Mouse (Mus musculus) erythroblast, adult 5-6 weeks (primary cell): Measurements from ENCODE around the gene Galk1. TPM values are rescaled to one million over a fixed set of nuclear protein-coding genes. Genes with fewer than 3 reads are reported as not detected.

Experiments
- ATAC-seq: replicated peaks from 2 replicates; pipeline ENCODE4 v1.8.0; 2016; ENCODE audit warnings: moderate number of reproducible peaks, mild to moderate bottlenecking, moderate TSS enrichment, inconsistent platforms; ENCODE audit not compliant: poor library complexity, low FRiP score, severe bottlenecking
- total RNA-seq, 2 experiments: library from RNA; stranded (forward) in 1 of 2; stranded (reverse) in 1 of 2; fragments of 150-400 nt in 1 of 2; fragments of 200-764, 138-1000 nt in 1 of 2; gene quantifications; 2 replicates each; pipeline versions ENCODE4 v1.2.3 to v1.2.4; 2015 to 2017; ENCODE audit warnings: low replicate concordance in 2 of 2

Gene Galk1
- total RNA-seq, 2 experiments from 2014 or later: 1.5 to 3.6 TPM

DNA sequence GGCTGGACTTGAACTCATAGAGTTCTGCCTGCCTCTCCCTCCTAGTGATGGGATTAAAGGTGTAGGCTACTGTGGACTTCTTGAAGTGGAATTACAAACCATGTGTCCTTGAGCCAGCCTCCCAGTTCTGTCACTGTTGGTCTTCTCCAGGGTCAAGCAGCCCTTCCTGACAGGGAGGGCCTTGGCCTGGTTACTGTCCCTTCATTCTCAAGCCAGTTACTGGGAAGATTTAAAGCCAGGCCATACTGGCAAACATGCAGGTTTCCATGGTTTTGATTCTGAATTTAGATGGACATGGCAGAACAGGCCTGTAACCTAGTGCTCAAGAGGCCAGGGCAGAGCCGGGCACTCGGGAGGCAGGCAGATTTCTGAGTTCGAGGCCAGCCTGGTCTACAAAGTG lies 17.3 kb downstream of the Galk1 start:
- no peak for ATAC-seq

DNA sequence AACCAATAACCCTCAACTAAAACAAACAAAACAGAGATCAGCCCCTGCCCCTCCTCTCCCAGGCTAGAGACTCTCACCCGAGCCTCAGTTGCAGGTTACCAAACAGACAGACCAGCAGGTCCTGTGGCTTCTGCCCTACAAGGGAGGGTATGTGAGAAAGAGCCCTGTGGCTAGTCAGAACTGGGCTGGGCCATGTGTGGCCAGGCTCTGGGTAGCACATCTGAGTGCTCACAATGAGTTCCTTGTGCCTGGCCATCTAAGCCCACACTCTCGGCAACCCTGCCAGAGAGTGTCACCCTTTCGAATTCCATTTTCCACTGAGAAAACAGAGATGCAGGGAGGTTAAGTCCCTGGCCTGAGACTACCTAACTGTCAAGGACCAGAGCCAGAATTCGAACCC lies 20.4 kb downstream of the Galk1 start:
- no peak for ATAC-seq

DNA sequence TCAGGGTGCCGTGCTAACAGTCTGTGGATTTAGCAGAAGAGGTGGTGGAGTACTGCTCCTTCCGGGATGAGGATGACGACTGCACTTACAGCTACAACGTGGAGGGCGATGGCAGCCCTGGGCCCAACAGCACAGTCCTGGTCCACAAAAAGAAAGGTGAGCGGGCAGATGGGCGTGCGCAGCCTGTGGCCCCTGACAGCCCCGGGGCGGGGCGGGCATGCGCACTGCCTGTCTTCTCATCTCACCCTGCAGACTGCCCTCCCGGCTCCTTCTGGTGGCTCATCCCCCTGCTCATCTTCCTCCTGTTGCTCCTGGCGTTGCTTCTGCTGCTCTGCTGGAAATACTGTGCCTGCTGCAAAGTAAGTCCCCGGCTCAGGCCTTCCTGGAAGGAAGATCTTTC lies 22.8 kb downstream of the Galk1 start:
- ATAC-seq: no peak

DNA sequence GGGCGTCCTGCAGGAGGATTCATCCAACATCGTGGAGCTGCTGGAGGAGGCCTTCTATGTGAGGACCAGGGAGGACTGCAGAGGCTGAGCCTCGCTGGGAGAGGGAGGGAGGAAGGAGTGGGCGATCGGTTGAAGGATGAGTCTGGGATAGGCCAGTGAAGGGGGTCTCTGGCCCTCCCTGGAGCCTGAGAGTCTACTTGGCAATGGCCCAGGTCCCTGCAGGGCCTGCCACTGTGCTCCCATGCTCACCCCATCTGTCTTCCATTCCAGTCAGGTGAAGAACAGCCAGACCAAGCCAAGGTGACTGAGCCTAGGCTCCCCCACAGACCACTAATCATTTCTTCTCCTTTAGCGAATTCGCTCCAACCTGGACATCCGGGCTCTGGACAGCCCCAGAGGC lies 29.2 kb downstream of the Galk1 start:
- no peak for ATAC-seq

DNA sequence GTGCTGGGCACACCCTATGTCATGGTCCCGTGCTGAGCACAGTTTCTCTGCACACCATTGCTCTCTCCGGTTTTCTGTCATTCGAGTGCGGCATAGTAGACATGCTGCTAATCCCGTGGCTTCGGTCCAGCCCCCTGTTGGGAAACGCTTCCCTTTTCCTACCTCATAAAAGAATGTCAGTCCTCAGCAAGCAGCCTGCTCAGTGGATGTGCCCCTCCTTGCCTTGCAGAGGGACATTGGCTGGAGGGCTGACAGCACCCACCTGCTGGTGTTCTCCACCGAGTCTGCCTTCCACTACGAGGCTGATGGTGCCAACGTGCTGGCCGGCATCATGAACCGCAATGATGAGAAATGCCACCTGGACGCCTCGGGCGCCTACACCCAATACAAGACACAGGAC lies 30.0 kb downstream of the Galk1 start:
- no peak for ATAC-seq

DNA sequence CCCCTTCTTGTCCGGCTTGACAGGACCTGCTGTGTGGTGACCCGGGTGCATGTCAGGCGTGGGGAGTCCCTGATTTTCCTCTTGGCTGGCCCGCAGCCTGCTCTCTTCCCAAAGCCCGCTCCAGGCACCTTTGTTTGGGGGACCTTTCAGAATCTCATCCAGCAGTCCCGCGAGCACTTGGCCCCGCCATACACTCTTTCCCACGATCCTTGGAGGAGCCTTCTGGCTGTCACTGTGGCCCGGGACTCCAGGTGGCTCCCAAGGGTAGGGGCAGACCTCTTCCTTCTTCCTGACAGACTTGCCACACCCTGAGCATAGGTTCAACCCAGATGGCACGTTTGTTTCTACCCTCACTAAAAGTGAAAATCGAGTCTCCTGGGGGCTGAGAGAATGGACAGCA lies 37.0 kb downstream of the Galk1 start:
- ATAC-seq: no peak

DNA sequence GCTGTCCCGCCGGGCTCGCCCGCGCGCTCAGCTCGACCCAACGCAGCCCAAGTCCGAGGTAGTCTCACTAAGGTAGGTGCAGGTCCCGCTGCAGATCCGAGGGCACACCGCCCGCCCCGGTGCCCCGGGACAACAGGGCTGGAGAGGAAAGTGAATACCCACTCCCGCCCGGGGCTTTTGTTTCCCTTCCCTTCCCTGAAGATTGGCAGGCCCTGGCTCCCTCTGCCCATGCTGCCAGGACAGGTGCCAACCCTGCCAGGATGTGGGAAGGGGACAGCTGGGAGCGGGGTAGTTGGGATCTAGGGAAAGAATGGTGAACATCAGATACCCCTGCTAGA lies 37.5 kb downstream of the Galk1 start:
- no peak for ATAC-seq

DNA sequence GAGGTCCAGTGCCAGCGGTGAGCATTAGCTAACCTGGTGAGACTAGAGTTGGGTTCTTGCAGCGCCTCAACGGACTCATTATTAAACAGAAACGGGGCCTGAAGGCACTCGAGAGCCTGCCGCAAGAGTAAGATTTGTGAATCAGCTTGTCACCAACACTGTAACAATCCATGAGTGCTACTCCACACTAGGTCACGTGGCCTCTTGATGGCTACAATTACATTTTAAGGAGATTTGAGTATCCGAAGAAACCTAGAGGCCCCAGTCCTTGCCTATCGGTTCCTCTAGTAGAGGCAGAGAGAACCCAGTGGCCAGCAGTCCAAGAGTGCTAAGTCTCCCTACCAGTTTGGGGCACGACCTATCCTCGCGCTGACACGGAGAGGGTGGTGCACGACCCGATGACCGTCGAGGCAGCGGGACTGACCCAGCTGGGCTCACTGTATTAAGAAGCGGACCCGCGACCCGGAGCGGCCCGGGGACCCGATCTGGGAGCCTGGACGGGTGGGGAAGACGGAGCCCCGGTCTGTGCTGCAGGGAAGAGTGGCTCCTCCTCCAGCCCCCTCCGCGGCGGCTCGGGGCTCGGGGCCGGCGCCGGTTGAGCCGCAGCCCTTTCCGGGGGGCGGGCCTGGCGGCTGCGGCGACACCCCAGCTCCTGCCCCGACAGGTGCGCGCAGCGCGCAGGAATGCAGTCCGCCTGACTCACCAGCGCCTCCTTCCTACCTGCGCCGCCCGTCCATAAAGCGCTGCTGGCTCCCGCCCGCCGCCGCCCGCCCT lies 38.0 kb downstream of the Galk1 start, which contains the start of gene Itgb4:
Gene Itgb4 (plus strand): TSS at position 401 of the 774 bp plus-strand sequence.
- no peak for ATAC-seq

DNA sequence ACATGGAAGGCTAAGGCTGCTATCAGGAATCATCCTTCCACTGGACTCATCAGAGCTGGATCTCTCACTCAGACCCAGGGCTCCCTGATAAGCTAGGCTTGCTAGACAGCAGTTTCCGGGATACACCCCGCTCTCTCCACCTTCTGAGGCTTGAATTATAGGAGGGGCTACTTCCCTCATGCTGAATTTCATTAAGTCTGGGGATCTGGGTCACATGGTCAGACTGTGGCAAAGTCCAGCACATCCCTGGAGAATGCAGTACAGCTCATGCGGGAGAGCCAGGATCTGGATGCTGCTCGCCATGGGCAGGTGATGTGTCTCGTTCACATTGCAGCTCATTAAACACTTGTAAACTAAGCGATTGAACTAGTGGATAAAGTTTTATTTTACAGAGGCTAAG lies 41.5 kb downstream of the Galk1 start:
- no peak for ATAC-seq

DNA sequence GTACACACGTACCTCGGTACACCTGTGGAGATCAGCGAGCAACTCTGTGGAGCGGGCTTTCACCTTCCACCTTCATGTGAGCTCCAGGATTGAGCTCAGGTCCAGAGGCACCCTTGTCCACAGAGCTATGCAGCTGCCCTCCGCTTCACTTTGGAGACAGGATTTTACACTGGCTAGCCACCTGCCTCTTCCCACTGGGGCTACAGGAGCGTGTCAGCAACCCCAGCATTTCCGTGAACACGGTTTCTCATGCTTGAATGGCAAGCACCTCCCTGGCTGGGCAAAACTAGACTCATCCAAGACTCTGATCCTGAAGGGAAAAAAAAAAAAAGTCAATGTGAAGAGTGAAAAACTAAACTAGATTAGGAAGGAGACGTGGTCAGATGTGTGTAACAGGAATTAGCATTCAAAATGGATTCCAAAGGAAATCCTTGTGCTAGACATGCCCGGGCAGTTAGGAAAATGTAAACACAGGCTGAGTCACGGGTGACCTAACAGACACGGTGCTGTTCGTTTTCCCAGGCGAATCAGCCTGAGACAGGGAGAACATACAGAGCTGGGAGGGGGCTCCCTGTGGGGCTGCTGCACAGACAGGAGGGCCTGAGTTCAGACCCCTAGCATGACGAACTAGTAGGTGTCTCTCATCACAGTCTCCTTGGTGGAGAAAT lies 42.4 kb downstream of the Galk1 start:
- ATAC-seq: no peak

DNA sequence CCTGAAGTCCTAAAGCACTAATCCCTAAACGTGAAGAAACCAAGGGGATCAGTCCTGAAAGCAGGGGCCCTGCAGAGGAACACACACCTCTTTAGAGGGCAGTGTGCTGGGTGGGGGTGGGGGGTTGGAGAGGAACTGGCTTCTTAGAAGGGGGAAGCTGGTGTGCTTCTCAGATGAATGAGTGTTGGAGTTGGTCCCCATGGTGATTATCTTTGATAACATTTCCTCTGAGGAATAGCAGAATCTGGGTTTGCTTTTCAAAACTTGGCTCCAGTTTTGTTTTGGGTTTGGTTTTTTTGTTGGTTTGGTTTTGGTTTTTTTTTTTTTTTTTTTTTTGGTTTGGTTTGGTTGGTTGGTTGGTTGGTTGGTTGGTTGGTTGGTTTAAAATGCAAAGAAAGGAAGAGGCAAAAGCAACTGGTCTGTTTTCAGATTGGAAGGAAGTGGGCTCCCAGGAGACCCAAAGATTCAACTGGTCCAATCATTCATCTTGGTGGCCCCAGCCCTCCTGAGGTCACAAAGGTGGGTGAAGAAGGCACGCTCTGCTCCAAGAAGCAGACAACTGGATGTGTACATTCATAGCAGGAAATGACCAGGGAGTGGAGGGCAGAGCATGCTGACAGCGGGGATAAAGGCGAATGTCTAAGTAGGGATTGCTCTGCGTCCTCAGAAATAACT lies 43.7 kb downstream of the Galk1 start:
- ATAC-seq: no peak

DNA sequence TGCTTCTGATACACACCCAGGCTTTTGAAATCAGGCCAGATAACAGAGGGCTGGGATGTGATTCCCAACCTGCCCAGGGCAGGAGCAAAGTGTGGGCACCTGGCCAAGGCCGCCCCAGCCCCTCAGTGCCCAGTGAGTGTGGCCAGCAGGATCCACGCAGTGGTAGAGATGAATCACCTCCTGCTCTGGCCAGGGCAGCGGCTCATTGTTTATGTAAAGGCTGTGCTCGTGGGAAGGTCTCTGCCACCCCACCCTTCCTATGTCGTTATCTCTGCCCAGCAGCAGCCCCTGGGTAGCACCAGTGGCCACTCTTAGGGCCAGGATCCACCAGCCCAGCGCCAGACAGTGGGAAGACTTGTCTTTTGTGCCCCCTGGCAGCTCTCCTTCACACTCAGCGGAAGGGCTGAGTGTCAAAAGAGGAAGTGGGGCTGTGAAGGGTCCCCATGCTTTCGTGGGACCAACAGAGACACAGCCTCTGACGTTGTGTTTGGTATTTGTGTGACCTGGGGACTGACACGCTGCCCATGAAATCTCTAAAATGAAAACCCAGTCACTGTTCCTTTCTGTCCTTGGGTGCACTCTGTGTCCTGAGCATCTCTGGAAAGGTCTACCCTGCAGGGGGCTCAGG lies 47.4 kb downstream of the Galk1 start:
- ATAC-seq: 0 out of 2 replicates have a peak, but pooled peaks have one; percentile 17

DNA sequence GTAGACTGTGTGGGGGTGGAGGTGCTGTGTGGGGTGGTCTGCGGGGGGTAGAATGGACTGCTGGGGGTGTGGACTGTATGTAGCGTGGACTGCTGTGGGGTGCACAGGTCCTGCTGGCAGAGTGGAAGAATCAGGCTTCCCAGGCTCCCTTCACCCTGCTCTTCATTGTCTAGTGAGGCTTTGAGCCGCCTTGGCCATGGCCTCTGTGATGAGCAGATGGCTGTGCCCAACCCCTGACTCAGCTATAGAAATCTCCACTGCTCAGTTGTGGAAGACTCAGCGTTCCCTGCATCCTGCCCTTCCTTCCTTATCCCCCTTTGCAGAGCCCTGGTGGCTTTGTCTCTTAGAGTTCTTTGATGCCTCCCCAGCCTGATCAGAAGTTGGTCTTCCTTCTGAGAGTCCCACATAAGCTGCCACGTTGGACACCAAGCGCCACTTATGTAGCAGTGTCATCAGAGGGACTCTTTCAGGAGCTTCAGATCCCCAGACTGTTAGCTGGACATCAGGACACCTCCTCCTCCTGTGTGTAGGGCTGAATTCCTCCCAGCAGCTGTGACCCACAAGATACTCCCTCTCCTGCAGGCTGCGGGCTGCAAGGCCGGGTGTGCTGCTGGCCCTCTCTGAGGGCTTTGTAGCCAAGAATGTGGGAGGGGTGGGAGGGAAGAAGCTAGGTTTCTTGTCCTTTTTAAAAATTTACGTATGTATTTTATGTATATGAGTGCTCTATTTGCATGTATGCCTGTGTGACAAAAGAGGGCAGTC lies 49.7 kb downstream of the Galk1 start:
- ATAC-seq: no peak

DNA sequence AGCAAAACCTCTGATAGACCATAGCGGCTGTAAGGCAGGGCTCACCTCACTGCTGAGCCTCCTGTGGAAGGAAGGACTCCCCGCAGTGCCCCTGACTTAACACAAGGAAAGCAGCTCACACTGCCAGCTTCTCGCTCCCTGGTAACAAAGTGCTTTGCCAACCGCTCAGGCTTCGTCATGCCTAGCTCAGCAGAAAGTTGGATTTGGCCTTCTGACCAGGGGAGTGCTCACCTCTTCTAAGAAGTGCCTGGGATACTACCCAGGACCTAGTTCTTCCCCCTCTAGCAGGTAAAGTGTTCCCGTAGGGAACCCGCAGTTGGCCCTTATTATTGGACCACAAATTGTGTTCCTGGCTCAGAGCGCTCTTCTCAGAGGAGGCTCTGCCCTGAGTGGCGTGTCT lies 53.5 kb downstream of the Galk1 start:
- no peak for ATAC-seq

Other genes starting within 250 kb of the Galk1 start
- gene Tmem94, start 247.3 kb downstream of the Galk1 start, total RNA-seq (2015; ENCODE audit: low replicate concordance): 5.6 and 8.5 TPM in 2 replicates
- gene Tmem94, start 247.3 kb downstream of the Galk1 start, total RNA-seq (2017; ENCODE audit: low replicate concordance): 8.7 and 13.5 TPM in 2 replicates
- gene Caskin2, start 199.1 kb downstream of the Galk1 start, total RNA-seq (2015; ENCODE audit: low replicate concordance): 4.0 and 4.8 TPM in 2 replicates
- 2.0 and 3.1 TPM in 2 replicates for gene Caskin2, start 199.1 kb downstream of the Galk1 start, total RNA-seq (2017; ENCODE audit: low replicate concordance)
- 1.7 and 5.6 TPM in 2 replicates for gene Tsen54, start 198.0 kb downstream of the Galk1 start, total RNA-seq (2015; ENCODE audit: low replicate concordance)
- 1.4 and 2.2 TPM in 2 replicates for gene Tsen54, start 198.0 kb downstream of the Galk1 start, total RNA-seq (2017; ENCODE audit: low replicate concordance)
- gene Llgl2, start 188.7 kb downstream of the Galk1 start, total RNA-seq (2015; ENCODE audit: low replicate concordance): 3.3 and 5.4 TPM in 2 replicates
- 0.34 TPM in 1 of 2 replicates, not detected in the other for gene Llgl2, start 188.7 kb downstream of the Galk1 start, total RNA-seq (2017; ENCODE audit: low replicate concordance)
- gene Myo15b, start 154.3 kb downstream of the Galk1 start, total RNA-seq (2015; ENCODE audit: low replicate concordance): not detected in 2 replicates
- gene Myo15b, start 154.3 kb downstream of the Galk1 start, total RNA-seq (2017; ENCODE audit: low replicate concordance): not detected in 2 replicates
- gene Smim5, start 112.8 kb downstream of the Galk1 start, total RNA-seq (2015; ENCODE audit: low replicate concordance): 14.2 and 17.9 TPM in 2 replicates
- gene Smim5, start 112.8 kb downstream of the Galk1 start, total RNA-seq (2017; ENCODE audit: low replicate concordance): 17.1 and 19.2 TPM in 2 replicates
- gene Smim6, start 100.7 kb downstream of the Galk1 start, total RNA-seq (2015; ENCODE audit: low replicate concordance): 7.5 and 7.9 TPM in 2 replicates
- 0.26 and 1.5 TPM in 2 replicates for gene Smim6, start 100.7 kb downstream of the Galk1 start, total RNA-seq (2017; ENCODE audit: low replicate concordance)
- 3.6 and 6.3 TPM in 2 replicates for gene Sap30bp, start 79.4 kb downstream of the Galk1 start, total RNA-seq (2015; ENCODE audit: low replicate concordance)
- 75.6 and 96.5 TPM in 2 replicates for gene Sap30bp, start 79.4 kb downstream of the Galk1 start, total RNA-seq (2017; ENCODE audit: low replicate concordance)
- 6.3 and 8.3 TPM in 2 replicates for gene Recql5, start 79.2 kb downstream of the Galk1 start, total RNA-seq (2015; ENCODE audit: low replicate concordance)
- gene Recql5, start 79.2 kb downstream of the Galk1 start, total RNA-seq (2017; ENCODE audit: low replicate concordance): 15.3 and 31.6 TPM in 2 replicates
- not detected in 2 replicates for gene Itgb4, start 38.0 kb downstream of the Galk1 start, total RNA-seq (2015; ENCODE audit: low replicate concordance)
- not detected in 2 replicates for gene Itgb4, start 38.0 kb downstream of the Galk1 start, total RNA-seq (2017; ENCODE audit: low replicate concordance)
- gene H3f3b, start 15.2 kb upstream of the Galk1 start, total RNA-seq (2015; ENCODE audit: low replicate concordance): 366 and 401 TPM in 2 replicates
- 384 and 542 TPM in 2 replicates for gene H3f3b, start 15.2 kb upstream of the Galk1 start, total RNA-seq (2017; ENCODE audit: low replicate concordance)
- gene Unk, start 17.6 kb upstream of the Galk1 start, total RNA-seq (2015; ENCODE audit: low replicate concordance): 4.2 and 6.9 TPM in 2 replicates
- 7.9 and 17.3 TPM in 2 replicates for gene Unk, start 17.6 kb upstream of the Galk1 start, total RNA-seq (2017; ENCODE audit: low replicate concordance)
- gene Unc13d, start 65.2 kb upstream of the Galk1 start, total RNA-seq (2015; ENCODE audit: low replicate concordance): 4.2 and 4.8 TPM in 2 replicates
- gene Unc13d, start 65.2 kb upstream of the Galk1 start, total RNA-seq (2017; ENCODE audit: low replicate concordance): 4.3 and 7.0 TPM in 2 replicates
- 105 and 125 TPM in 2 replicates for gene Wbp2, start 74.3 kb upstream of the Galk1 start, total RNA-seq (2015; ENCODE audit: low replicate concordance)
- 58.0 and 68.8 TPM in 2 replicates for gene Wbp2, start 74.3 kb upstream of the Galk1 start, total RNA-seq (2017; ENCODE audit: low replicate concordance)
- 1.0 and 2.5 TPM in 2 replicates for gene Trim47, start 114.5 kb upstream of the Galk1 start, total RNA-seq (2015; ENCODE audit: low replicate concordance)
- gene Trim47, start 114.5 kb upstream of the Galk1 start, total RNA-seq (2017; ENCODE audit: low replicate concordance): 1.3 TPM in 1 of 2 replicates, not detected in the other
- gene Trim65, start 118.4 kb upstream of the Galk1 start, total RNA-seq (2015; ENCODE audit: low replicate concordance): 0.38 and 2.3 TPM in 2 replicates
- gene Trim65, start 118.4 kb upstream of the Galk1 start, total RNA-seq (2017; ENCODE audit: low replicate concordance): 0.28 and 3.3 TPM in 2 replicates
- 10.0 and 19.8 TPM in 2 replicates for gene Mrpl38, start 126.1 kb upstream of the Galk1 start, total RNA-seq (2015; ENCODE audit: low replicate concordance)
- 5.2 and 6.7 TPM in 2 replicates for gene Mrpl38, start 126.1 kb upstream of the Galk1 start, total RNA-seq (2017; ENCODE audit: low replicate concordance)
- 6.1 and 14.6 TPM in 2 replicates for gene Fbf1, start 155.4 kb upstream of the Galk1 start, total RNA-seq (2015; ENCODE audit: low replicate concordance)
- 6.0 and 6.7 TPM in 2 replicates for gene Fbf1, start 155.4 kb upstream of the Galk1 start, total RNA-seq (2017; ENCODE audit: low replicate concordance)
- 10.4 and 14.4 TPM in 2 replicates for gene Ten1, start 186.1 kb upstream of the Galk1 start, total RNA-seq (2015; ENCODE audit: low replicate concordance)
- 2.7 and 6.4 TPM in 2 replicates for gene Ten1, start 186.1 kb upstream of the Galk1 start, total RNA-seq (2017; ENCODE audit: low replicate concordance)
- 8.3 and 8.6 TPM in 2 replicates for gene Acox1, start 186.3 kb upstream of the Galk1 start, total RNA-seq (2015; ENCODE audit: low replicate concordance)
- gene Acox1, start 186.3 kb upstream of the Galk1 start, total RNA-seq (2017; ENCODE audit: low replicate concordance): 11.3 and 12.7 TPM in 2 replicates
- gene Evpl, start 225.4 kb upstream of the Galk1 start, total RNA-seq (2015; ENCODE audit: low replicate concordance): not detected in 2 replicates
- 0.09 and 0.56 TPM in 2 replicates for gene Evpl, start 225.4 kb upstream of the Galk1 start, total RNA-seq (2017; ENCODE audit: low replicate concordance)